Mouse (Mus musculus): ENCODE results near the gene Acsm2. TPM values are rescaled to one million over a fixed set of nuclear protein-coding genes. Genes with fewer than 3 reads are reported as not detected.
"Not testable (repeated sequence)": the region's sequence is repeated elsewhere in the genome, so short reads cannot be mapped to it uniquely, and the experiment has no call there.

The Acsm2 gene
- polyA plus RNA-seq (2017; shearing (Covaris generic)), result under 1 TPM in 1 of 2 experiments, not detected in 1; 0.25 TPM

DNA sequence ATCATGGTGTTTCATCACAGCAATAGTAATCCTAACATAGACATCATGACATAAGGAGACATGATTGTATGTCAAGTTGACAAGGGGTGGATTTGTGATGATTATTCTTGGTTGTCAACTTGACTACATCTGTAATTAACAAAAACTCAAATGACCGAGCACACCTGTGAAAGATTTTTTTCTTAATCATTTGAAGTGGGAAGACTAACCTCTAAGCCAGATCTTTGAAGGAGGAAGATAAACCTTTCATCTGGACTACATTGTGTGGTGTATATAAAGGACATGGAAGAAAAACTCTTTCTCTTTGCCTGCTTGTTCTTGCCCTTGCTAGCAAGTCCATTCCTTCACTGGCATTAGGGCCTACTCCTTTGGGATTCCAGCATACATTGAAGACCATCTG lies at the start of gene Acsm2:
Acsm2 (plus strand) TSS at position 301 of the 400 bp plus-strand sequence.
- ATAC-seq, result no peak

GRCm38 (mm10) chr7:119511143-119511542 lies 43.0 kb upstream of the Acsm2 start:
- no peak for ATAC-seq

- ATAC-seq, result no peak
These were observed 41.1 kb upstream of the Acsm2 start for GRCm38 (mm10) chr7:119513056-119513455.

GRCm38 (mm10) chr7:119515492-119516271 lies 38.5 kb upstream of the Acsm2 start:
- no peak for ATAC-seq

DNA sequence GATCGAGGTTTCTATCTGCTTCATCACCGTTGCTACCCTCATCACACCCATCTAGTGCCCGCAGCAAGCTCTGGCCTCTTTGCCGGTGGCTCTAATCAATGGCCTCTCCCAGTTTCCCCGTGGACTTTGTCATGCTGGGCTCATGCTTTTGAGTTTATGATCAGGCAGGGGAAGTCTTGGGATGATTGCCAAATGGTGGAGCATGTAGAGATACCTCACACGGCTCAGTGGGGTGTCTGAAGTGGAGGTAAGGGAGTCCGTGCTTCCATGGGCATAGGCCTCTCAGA lies 37.9 kb upstream of the Acsm2 start:
- ATAC-seq, result no peak

DNA sequence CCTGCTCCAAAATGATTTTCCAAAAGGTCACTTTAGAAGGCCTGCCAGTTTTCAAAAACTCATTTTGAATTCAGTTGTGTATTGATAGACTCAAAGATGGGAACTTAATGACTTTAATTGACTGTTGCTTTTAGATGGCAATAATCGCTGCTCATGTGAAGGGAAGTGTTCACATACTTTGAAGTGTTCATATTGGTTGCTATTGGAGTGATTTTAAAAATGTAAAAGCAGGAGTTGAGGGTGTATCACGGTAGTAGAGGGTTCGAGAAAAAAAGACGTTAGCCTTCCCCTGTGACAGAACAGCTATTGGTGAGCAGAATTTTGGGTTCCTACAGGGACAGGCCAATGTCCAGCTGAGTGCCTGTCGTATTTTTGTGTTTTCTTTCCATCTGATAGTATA lies 35.0 kb upstream of the Acsm2 start, which contains the start of gene Acsm5:
Acsm5 (plus strand) TSS at position 301 of the 400 bp plus-strand sequence.
- no peak for ATAC-seq

GRCm38 (mm10) chr7:119519654-119520053 lies 34.5 kb upstream of the Acsm2 start:
- ATAC-seq, result no peak

DNA sequence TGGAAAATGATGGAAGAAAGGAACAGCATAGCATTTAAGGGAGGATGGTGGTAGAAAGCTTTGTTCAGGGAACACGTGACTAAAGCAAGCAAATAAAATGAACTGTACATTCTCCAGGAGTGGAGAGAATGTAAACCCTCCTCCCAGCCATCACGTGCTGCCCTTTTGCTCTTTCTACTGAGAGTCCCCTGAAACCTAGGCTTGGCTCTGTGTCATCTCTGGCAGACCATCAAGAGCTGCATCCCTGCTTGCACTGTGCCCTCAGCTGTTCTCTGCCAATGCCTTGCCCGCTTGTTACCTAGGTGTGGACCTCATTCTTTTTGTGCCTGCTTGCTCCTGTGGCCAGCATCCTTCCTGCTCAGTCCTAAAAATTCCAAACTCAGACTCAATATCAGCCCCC lies 32.3 kb upstream of the Acsm2 start:
- no peak for ATAC-seq

DNA sequence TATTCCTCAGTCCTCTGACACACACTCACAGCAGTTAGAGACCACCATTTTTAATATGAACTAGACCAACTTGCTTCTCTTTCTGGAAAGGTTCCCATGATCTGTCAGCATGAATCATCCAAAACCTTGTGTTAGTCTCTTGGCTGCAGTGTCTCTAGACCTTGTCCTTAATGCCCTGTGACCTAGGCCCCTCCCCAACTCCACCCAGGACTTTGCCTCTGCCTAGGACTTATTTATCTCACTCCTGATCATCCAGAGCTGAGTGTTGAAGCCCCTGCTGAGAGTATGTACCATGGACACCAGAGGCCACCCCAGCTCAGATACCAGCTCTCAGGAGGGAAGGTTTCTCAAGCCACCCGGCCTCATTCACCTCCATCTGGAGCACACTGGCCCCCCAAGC lies 31.8 kb upstream of the Acsm2 start:
- no peak for ATAC-seq

DNA sequence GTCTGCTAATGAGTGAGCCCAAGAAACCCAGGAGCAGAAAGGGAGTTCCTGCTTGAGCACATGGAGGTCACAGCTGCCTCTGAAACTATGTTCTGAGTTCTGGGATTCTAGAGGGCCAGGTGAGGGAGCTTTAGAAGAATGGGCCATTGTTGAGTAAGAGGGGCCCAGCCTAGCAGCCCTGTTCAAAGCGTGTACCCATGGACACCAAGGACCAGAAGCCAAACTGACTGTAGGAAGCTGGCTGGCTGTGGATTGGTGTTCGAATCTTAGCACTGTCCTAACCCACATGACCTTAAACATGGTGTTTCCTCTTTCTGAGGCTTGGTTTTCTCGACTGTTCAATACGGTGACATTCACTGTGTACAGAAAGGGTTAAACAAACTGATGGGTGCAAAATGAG lies 30.8 kb upstream of the Acsm2 start, which contains the start of gene Pdilt:
Pdilt (minus strand) TSS at position 101 of the 400 bp plus-strand sequence.
- ATAC-seq, result no peak

DNA sequence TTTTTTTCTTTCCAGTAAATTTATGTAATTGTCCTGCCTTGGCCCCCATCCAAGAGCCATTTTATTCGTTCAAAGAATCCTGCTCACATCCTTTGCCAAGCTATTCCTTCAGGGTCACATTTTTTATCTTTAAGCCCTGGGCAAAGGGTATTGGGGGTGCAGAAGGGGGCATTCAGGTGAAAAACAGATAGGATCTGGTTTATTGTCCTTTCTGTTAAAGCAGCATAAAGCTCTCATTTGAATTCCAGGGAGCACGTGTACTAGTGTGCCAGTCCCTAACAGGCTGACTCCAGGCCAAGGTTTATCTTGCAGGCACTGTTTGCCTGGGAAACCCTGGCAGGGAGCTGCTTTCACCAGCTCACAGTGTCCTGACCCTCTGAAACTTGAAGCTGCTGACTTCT lies 28.3 kb upstream of the Acsm2 start:
- no peak for ATAC-seq

GRCm38 (mm10) chr7:119526486-119526885 lies 27.7 kb upstream of the Acsm2 start:
- ATAC-seq, result no peak

DNA sequence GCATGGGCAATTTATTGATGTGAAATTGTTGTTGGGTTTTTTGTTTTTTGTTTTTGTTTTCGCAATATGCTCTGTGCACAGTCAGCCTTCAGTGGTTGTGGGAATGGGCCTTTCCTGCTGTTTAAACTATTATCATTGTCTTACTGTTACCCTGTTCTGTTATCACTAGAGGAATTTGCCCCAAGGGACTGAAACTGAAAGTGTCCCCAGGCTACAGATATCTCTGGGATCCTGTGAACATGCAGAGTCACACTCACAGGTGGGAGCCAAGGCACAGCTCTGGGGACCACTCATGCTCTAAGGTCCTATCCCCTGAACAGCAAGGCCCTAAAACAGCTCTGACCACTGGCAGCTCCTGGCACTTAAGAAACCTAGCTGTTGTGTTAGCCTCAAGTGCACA lies 27.0 kb upstream of the Acsm2 start:
- ATAC-seq, result no peak

DNA sequence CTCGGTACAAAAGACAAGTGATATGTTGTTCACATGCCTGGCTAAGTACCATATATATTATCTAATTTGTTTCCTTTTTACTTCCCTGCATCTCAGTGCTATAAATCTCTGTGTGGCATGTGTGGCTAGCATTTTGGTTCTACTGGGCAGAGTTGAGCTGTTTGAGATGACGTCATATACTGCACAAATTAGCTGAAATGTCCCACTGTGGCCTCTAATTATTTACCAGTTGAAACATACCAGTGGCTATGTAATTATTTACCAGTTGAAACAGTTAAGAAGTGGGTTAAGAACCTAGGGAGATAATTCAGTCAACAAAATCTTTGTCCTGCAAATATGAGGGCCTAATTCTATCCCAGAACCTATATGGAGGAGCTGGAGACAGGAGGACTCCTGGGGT lies 26.6 kb upstream of the Acsm2 start:
- ATAC-seq, result no peak

DNA sequence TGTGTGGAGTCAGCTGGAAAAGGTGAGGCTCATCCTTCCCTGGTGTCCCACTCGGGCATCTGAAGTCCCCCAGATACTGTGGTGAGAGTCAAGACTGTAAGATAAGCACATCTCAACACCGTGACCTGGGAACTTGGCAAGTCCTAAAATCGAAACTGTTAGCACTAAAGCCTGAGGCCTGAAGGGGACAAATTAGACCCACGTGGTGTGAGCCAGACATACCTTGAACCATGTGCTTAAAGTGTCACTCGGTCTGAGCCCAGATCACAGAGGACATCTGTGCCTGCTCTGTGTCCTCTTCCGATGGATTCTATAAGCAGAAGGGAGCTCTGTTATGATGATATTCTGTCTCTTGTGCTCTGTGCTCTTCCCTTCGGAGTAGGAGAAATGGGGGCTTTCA lies 25.5 kb upstream of the Acsm2 start:
- no peak for ATAC-seq

GRCm38 (mm10) chr7:119532924-119533323 lies 21.2 kb upstream of the Acsm2 start:
- ATAC-seq, result no peak

GRCm38 (mm10) chr7:119534389-119534788 lies 19.8 kb upstream of the Acsm2 start:
- no peak for ATAC-seq

- ATAC-seq, result no peak
These were observed 11.7 kb upstream of the Acsm2 start for GRCm38 (mm10) chr7:119542445-119542844.

GRCm38 (mm10) chr7:119545572-119545971 lies 8.6 kb upstream of the Acsm2 start:
- no peak for ATAC-seq

DNA sequence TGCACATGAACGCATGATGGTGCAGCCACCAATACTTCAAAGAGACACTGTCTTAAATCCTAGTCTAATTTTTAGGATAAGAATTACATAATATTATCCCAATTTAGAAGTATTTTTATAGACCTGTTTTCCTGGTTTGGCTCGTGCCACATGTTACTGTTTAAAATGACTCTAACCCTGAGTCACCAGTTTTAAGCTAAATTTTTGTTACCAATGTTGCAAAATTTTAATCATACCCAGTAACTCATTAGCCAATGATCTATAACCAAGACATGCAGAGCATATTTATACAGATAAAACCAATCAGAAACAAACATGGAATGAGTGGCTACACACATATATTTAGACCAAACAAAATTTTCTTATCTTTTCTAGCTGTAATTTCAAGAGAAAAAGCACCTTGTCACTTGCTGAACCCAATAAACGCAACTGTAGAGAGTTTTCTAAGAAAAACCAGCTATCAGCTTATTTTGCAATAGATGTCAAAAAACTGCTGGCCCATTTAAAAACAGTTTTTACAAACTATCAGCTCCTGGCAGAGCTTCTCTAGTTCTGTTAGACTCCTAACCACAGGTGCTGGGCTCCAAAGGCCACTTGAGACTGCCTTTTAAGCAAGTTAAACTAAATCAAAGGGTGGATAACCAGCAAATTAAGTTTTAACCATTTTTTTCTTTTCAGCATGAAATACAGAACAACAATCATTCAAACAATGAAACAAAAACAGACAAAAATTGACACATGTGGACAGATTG lies 3.5 kb upstream of the Acsm2 start:
- no peak for ATAC-seq

DNA sequence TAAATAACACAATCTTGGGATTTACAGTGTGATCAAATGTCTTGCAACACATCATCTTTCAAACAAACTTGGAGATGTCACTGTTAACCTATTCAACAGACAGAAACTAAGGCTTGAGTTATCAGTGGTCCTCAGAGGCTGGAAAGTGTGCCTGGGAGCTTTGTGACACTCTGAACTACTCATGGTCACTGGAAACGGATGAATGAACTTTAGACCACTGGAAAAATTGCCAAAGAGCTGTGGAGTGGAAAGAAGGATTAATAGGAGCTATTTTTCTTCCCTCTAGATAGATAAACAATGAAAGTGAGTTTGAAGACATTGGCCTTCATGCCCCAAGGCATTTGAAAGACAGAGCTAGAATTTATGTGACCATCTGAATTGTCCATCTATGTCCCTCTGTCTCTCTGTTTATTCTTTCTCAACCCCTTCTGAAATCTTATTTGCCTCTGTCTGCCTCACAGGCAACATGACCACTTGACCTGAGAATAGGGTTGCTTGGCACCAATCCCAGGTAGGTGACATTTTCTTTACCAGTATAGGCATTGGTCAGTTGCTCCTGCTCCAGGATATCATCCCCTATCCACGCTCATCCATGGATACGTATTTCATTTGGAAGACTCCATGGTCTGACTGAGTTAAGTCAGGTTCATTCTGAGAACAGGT lies 5.8 kb downstream of the Acsm2 start:
- ATAC-seq, result no peak

DNA sequence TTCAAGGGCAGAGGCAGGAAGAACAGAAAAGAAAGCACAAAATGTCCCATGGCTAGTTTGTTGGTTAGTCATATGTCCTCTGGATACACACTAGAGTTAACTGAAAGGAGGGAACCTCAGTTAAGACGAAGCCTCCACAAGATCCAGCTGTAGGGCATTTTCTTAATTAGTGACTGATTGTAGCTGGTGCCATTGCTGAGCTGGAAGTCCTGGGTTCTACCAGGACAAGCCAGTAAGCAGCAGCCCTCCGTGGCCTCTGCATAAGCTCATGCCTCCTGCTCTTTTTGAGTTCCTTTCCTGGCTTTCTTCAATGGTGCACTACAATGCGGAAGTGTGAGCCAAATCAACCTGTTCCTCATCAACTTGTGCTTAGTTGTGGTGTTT lies 6.3 kb downstream of the Acsm2 start:
- ATAC-seq, result no peak

- no peak for ATAC-seq
These were observed 7.3 kb downstream of the Acsm2 start for GRCm38 (mm10) chr7:119561441-119561840.

DNA sequence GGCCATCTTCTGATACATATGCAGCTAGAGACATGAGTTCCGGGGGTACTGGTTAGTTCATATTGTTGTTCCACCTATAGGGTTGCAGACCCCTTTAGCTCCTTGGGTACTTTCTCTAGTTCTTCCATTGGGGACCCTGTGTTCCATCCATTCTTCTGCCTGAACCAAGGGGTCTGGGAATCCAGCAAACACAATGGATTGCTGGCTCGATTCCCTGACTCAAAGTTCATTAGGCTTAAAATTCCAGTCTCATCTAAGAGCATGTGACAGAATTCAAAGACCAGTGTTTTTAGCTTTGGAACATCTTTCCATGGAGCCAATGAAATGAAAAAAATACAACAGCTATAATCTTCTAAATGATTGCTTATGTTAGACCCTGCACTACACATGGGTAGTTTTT lies 8.3 kb downstream of the Acsm2 start:
- not testable (repeated sequence) for ATAC-seq
